ENCODE assay signal across 28 mouse cellular contexts in the genomic region with DNA sequence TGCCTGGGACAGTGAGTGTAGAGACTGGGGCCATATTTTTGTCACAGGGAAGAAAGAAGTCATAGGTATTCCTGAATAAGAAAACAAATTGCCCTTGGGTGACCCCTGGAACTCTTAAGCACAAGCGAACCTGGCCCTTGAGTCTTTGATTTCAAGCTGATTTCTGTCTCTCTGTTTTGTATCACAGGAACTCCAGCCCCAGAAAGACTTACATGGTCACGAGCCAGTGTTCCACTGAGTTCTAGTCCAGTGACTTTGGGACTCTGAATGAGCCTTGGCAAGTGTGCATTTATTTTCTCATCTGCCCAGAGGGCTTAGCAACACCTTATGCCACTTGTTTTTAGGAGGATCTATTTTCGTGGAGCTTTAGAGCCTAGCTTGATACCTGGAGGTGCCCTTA. TPM values are rescaled to one million over a fixed set of nuclear protein-coding genes. Genes with fewer than 3 reads are reported as not detected.
"Had no signal": no experiment of that assay in that cellular context is flagged by ENCODE, and none has a peak within 500 bp of the region (broad histone marks: within the 10 kb centered on the region; RNA-seq: fewer than 3 reads in every experiment).

No protein-coding gene starts in this region.

- DNase-seq: gastrocnemius, postnatal 14 days; gastrocnemius, postnatal 36 days; heart, adult 2 months; heart, postnatal 14 days; heart, postnatal 36 days; kidney, adult 11 months; kidney, adult 2 months; kidney, adult 9 months; kidney, postnatal 14 days; kidney, postnatal 36 days; layer of hippocampus, adult 9-11 months; layer of hippocampus, postnatal 36 days had no signal

- H3K4me3 ChIP-seq: heart, adult 2 months; heart, embryonic 12.5 days; hindbrain, embryonic 13.5 days; hindbrain, embryonic 15.5 days; kidney, embryonic 15.5 days; limb, embryonic 13.5 days; limb, embryonic 15.5 days; liver, embryonic 12.5 days had no signal

- H3K27me3 ChIP-seq: heart, embryonic 12.5 days; hindbrain, embryonic 13.5 days; hindbrain, embryonic 15.5 days; kidney, embryonic 15.5 days; limb, embryonic 13.5 days; limb, embryonic 15.5 days; liver, embryonic 12.5 days had no signal

- H3K36me3 ChIP-seq: heart, embryonic 12.5 days; hindbrain, embryonic 13.5 days; hindbrain, embryonic 15.5 days; kidney, embryonic 15.5 days; limb, embryonic 13.5 days; limb, embryonic 15.5 days; liver, embryonic 12.5 days had no signal

- H3K27ac ChIP-seq: heart, adult 2 months; hindbrain, embryonic 13.5 days; hindbrain, embryonic 15.5 days; hindbrain, postnatal 0 days; kidney, embryonic 15.5 days; kidney, postnatal 0 days; limb, embryonic 13.5 days; limb, embryonic 15.5 days; liver, embryonic 12.5 days; liver, embryonic 14.5 days had no signal

- H3K4me1 ChIP-seq: hindbrain, embryonic 15.5 days; kidney, embryonic 15.5 days; limb, embryonic 13.5 days had no signal

- H3K9me3 ChIP-seq: hindbrain, embryonic 13.5 days; hindbrain, embryonic 15.5 days; kidney, embryonic 15.5 days; limb, embryonic 13.5 days; limb, embryonic 15.5 days; liver, embryonic 12.5 days had no signal

RNA-seq across cellular contexts. Expression of gene Lipc, which starts 5.7 kb away (rescaled TPM):
- total RNA-seq: gastrocnemius, adult 18-20 months; gastrocnemius, adult 8-10 months; gastrocnemius, postnatal 14 days; gastrocnemius, postnatal 36 days; heart, postnatal 36 days; hindbrain, postnatal 0 days; left cerebral cortex, adult 18-20 months; left cerebral cortex, postnatal 4 days had no signal
- polyA plus RNA-seq: hindbrain, embryonic 11.5 days; hindbrain, embryonic 13.5 days; hindbrain, embryonic 15.5 days; intestine, embryonic 14.5 days; limb, embryonic 13.5 days had no signal
